Mouse (Mus musculus) kidney, postnatal 14 days (tissue): ENCODE data around the gene Srsf10.

Experiments
- DNase-seq: peaks from one replicate; pipeline ENCODE4 v3.0.0; 2022; ENCODE audit warnings: mixed read lengths

Srsf10 gene

GRCm38 (mm10) chr4:135885676-135886075 is 30.1 kb downstream of the Srsf10 start:
- DNase-seq = no peak

- no peak for DNase-seq
Observed at GRCm38 (mm10) chr4:135886184-135886583, 30.6 kb downstream of the Srsf10 start.

DNA sequence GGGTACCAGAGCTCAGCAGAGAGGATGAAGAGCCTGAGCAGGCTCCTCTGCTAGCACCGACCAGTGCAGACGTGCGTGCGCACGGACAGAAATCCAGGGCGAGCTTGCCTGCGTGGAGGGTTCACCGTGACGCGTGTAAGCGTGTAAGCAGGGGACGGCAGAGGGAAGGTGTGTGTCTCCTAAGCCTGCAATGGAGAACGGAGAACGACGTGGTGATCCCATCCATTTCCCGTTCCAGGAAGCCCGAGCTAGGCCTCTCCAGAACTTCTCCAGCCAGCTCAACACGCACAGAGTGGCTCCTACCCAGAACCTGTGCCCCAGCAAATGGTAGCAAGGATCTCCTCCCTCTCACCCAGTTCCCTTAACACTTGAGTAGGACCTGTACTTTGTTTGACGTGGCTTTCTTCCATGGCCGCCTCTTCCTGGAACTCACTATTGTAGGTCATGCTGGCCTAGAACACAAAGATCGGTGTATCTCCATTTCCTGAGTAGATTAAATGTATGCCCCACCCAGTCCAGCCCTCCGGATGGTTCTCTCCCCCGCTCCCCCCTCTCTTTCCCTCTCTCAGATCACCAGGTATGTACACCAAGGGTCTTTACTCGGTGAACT is 33.0 kb downstream of the Srsf10 start:
- DNase-seq = no peak

GRCm38 (mm10) chr4:135889146-135889883 is 33.8 kb downstream of the Srsf10 start:
- no peak for DNase-seq

GRCm38 (mm10) chr4:135889884-135890283 is 34.3 kb downstream of the Srsf10 start:
- peak; percentile 84 for DNase-seq

DNA sequence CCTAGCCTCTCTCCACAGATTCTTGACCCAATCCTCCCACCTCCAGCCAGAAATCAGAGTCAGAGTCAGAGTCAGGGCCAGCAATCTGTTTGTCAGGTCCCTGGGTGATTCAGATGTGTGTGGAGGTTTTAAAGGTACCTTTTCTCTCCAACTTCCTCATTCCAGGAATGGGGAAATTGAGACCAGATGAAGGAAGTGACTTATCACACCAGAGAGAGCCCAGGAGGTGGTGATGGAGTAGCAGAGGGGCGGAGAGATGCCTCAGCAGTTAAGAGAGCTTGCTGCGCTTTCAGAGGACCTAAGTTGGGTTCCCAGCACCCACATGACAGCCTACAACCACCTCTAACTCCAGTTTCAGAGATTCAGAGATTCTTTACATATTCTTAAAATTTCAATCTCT is 36.0 kb downstream of the Srsf10 start:
- DNase-seq = no peak

DNA sequence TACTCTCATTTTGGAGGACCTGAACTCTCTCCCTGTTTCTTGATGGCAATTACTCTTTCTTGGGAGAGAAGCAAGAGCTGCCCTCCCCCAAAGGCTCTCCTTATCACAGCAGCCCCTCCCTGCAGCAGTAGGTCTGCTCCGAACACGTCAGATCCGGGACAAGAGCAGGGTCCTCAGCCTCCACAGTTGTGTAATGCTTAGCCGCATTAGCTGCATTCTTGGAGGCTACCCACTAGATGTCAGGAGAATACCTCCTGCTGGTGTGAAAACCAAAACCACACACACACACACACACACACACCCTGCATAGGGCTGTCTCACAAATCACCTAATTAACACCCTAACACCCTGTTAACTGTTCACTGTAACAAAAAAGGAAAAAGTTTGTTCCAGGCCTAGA is 37.3 kb downstream of the Srsf10 start:
- DNase-seq = no peak

GRCm38 (mm10) chr4:135895071-135895571 is 39.6 kb downstream of the Srsf10 start, which contains the start of gene Cnr2:
Gene Cnr2, plus strand, starts transcription at chr4:135895394.
- no peak for DNase-seq

DNA sequence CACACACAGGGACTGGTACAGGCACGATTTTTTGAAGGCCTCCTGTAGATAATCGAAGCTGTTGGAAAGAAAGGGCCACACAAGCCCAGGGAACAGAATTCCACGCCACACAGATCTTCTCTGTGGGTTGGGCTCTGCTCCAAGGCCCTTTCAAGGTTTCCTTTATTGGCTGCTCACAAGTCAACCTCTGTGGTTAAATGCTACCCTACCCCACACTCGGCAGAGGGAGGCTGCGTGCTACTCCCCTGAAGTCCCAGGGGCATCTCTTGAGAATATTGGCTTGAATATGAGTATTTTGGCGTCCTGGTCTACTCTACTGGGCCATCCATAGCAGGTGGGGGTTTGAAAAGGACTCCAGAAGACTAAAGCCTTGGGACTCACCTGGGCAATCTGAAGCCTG is 40.6 kb downstream of the Srsf10 start:
- DNase-seq = no peak

DNA sequence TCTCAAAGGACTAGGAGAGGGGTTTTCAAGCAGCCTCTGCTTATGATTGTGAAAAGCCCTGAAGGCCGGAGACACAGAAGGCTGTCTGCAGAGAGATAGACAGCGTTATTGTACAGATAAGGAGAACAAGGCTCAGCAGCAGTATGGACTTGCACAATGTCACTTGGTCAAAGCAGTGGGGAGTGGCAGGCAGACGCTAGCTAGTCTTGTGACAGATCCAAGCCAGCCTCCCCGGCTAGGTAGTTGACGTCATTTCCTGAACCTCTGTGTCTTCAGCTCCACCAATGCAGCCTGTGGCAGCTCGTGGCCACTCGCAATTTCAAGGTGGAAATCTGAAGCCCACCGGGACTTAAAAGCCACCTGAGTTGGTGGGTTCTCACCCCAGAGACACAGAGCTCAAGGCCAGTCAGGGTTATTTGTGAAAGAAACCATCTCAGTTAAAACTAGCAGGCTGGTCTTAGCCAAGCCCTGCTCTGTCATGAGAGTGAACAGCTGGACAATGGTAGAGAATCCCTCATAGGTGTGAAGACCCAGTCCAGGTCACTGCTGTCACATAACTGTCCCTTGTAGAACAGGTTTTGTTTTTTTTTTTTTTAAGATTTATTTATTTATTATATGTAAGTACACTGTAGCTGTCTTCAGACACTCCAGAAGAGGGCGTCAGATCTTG is 43.0 kb downstream of the Srsf10 start:
- DNase-seq = no peak

DNA sequence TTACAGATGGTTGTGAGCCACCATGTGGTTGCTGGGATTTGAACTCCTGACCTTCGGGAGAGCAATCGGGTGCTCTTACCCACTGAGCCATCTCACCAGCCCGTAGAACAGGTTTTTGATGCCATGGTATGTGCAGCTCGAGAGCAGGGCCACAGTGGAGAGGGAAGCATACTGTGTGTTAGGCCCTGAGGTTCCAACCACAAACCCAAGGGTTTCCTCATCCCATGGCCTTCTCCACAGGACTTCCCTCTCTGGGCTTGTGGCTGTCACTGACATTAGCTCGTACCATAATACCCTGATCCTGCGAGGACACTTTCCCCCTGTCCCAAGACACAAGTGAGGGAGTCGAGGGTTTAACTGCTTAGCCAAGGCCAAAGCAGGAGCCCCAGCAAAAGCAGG is 43.5 kb downstream of the Srsf10 start:
- no peak for DNase-seq

- no peak for DNase-seq
Observed at GRCm38 (mm10) chr4:135900008-135900407, 44.5 kb downstream of the Srsf10 start.

DNA sequence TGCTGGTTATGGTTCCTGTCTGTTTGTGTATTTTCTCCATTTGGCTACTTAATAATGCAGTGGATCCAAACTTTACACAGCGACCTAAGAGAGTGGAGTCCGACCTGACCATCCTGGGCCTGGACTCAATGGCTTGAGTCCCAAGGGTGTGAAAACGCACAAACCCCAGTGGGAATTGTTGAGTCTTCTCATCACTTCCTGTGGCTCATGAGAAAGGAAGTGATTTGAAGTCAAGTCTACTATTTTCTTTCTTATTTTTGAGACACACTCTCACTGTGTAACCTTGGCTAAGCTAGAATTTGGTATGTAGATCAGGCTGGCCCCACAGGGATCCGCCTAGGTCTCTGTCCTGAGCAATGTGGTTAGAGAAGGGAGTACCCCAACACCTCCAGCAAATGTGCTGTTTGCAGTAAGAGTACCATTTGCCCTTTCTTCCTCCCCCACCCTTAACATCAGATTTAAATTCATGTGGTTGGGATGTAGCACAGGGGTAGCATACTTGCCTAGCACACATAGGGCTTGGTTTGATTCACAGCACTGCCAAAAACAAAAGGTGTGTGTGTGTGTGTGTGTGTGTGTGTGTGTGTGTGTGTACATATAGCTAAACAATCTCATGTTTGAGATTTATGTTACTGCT is 47.2 kb downstream of the Srsf10 start:
- DNase-seq = no peak

- DNase-seq = no peak
Observed at GRCm38 (mm10) chr4:135904810-135905209, 49.3 kb downstream of the Srsf10 start.

GRCm38 (mm10) chr4:135906633-135907032 is 51.1 kb downstream of the Srsf10 start:
- no peak for DNase-seq

DNA sequence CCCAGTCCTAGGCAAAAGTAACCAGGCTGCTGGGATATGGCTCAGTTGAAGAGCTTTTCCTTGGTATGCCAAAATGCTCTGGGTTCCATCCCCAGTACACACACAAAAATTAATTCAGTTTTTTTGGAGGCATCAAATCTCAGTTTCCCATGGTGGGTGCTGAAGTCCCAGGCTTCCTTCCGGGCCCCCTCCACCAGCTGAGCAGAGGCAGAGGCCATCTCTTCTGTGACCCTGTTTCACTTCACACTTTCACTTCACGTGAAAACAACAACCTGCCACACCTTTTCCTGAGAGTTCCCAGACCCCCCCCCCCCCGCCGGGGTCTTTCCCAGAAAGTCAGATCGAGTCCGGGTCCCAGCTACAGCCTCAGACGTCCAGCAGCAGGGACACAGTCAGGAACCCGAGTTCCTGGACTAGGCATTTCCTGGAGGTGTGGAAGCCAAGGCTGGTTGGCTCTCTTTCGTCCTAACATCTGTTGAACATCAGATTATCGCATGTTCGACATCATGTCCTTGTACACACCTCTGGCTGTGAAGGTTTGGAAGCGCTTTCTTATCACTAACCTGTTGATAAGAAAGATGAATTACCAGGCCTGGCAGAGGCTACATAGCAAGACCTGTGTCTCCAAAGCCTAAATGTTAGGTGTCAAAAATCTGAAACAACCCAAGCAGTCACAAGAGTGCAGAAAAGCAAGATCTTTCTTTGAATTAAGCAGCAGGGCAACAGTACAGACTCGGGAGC is 53.9 kb downstream of the Srsf10 start:
- no peak for DNase-seq

GRCm38 (mm10) chr4:135911531-135911930 is 56.0 kb downstream of the Srsf10 start:
- DNase-seq = peak; percentile 60

GRCm38 (mm10) chr4:135912164-135912563 is 56.6 kb downstream of the Srsf10 start:
- DNase-seq = no peak

DNA sequence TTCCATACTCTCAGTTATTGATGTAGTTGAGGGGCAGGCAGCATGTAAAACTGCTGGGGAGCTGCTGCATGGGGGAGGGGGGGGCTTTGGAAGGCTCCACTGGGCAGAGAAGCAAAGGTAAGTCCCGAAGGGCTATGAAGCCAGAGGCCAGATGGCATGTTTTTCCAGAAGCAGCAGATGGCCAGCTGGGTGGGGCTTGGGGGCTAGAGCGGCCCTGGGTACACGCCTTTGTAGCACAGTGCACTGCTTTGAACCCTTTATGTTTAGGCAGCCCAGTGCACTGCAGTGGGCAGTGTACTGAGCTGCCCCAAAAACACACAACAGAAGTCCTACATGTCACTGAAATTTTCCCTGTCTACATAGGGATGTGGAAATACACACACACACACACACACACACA is 57.3 kb downstream of the Srsf10 start:
- no peak for DNase-seq

- DNase-seq = no peak
Observed at GRCm38 (mm10) chr4:135913433-135913832, 57.9 kb downstream of the Srsf10 start.

GRCm38 (mm10) chr4:135918635-135919279 is 63.2 kb downstream of the Srsf10 start:
- DNase-seq = no peak

GRCm38 (mm10) chr4:135919280-135919639 is 63.7 kb downstream of the Srsf10 start:
- DNase-seq = no peak
